Mouse (Mus musculus) cerebellum, adult 11-12 months (tissue): Measurements from ENCODE around the gene Cldn34b1.
"Not testable (repeated sequence)": the region's sequence is repeated elsewhere in the genome, so short reads cannot be mapped to it uniquely, and the experiment has no call there.

Experiments used
- DNase-seq: peaks from one replicate; pipeline ENCODE4 v3.0.0; 2022

The Cldn34b1 gene

GRCm38 (mm10) chrX:154890167-154890566, at the start of gene Cldn34b1:
Gene Cldn34b1, minus strand, starts transcription at chrX:154890267.
- not testable (repeated sequence) for DNase-seq

GRCm38 (mm10) chrX:154935887-154936286, 45.8 kb upstream of the Cldn34b1 start, which contains the start of gene Magea6:
Gene Magea6, minus strand, starts transcription at chrX:154935987.
- DNase-seq = not testable (repeated sequence)
